Mouse (Mus musculus) embryonic facial prominence, embryonic 14.5 days (tissue): ENCODE data around the gene Adamtsl1. TPM values are rescaled to one million over a fixed set of nuclear protein-coding genes. Genes with fewer than 3 reads are reported as not detected.
A peak's percentile ranks its signal among the peaks of the same experiment; 100 is the strongest.

Experiments used
- ATAC-seq: fragments of 200-750 bp; cut with Nextera tagmentation; 2 replicates; pipeline ENCODE4 v1.8.0; 2017; ENCODE audit warnings: low read depth, moderate number of reproducible peaks, moderate TSS enrichment
- DNase-seq: peaks from one replicate; pipeline ENCODE4 v3.0.0-alpha.2; 2015; ENCODE audit warnings: low spot score
- H3K27ac ChIP-seq: fragments of 300-500 bp; sonication (generic); replicated peaks from 2 replicates; pipeline ENCODE4 v1.5.1; 2014; ENCODE audit warnings: low read depth, mild to moderate bottlenecking, low read length, moderate library complexity
- H3K27me3 ChIP-seq: fragments of 300-500 bp; sonication (generic); replicated peaks from 2 replicates; pipeline ENCODE4 v1.6.1; 2014; ENCODE audit warnings: low read length; ENCODE audit not compliant: control insufficient read depth, insufficient read depth
- H3K36me3 ChIP-seq: fragments of 300-500 bp; sonication (generic); 2 replicates; pipeline ENCODE4 v1.6.1; 2014; ENCODE audit warnings: low read length, mixed read lengths; ENCODE audit not compliant: control insufficient read depth, insufficient read depth
- H3K4me1 ChIP-seq: fragments of 300-500 bp; sonication (generic); 2 replicates; pipeline ENCODE4 v1.6.1; 2014; ENCODE audit warnings: antibody characterized with exemption, low read length; ENCODE audit not compliant: control insufficient read depth, insufficient read depth
- H3K4me2 ChIP-seq: fragments of 300-500 bp; sonication (generic); 2 replicates; pipeline ENCODE4 v1.6.1; 2014; ENCODE audit warnings: low read depth, mild to moderate bottlenecking, low read length, moderate library complexity, mixed read lengths
- H3K4me3 ChIP-seq: fragments of 300-500 bp; sonication (generic); 2 replicates; pipeline ENCODE4 v1.5.1; 2014; ENCODE audit warnings: low read depth, mild to moderate bottlenecking, low read length
- H3K9ac ChIP-seq: fragments of 300-500 bp; sonication (generic); 2 replicates; pipeline ENCODE4 v1.6.1; 2014; ENCODE audit warnings: low read depth, mild to moderate bottlenecking, low read length, moderate library complexity, mixed read lengths
- H3K9me3 ChIP-seq: fragments of 300-500 bp; sonication (generic); 2 replicates; pipeline ENCODE4 v1.6.1; 2016; ENCODE audit warnings: low read length; ENCODE audit not compliant: control insufficient read depth
- WGBS: fragments of 180-500 bp; shearing (Covaris S2); extraction: QIAGEN DNeasy Blood & Tissue Kit; methylation state at CpG from one replicate; pipeline ENCODE4 v1.1.7; 2014; 5-methylcytosine and 5-hydroxymethylcytosine counted together
- polyA plus RNA-seq: library from polyadenylated mRNA; unstranded; fragments of >200 nt; fragmentation: Nextera tagmentation; extraction: Ambion mirVana; gene quantifications from 2 replicates; pipeline ENCODE4 v1.2.1, GENCODE M21; 2014

Gene Adamtsl1
- polyA plus RNA-seq, 1 experiment from 2014 or later, result 32.2 TPM

- no peaks in the 10 kb centered on the region for H3K9me3 ChIP-seq
- no peak overlapping the region for H3K4me2 ChIP-seq
- H3K36me3 ChIP-seq, result 0 out of 2 replicates have a peak, but pooled peaks cover under 1% of the 10 kb centered on the region
- H3K9ac ChIP-seq, result no peak overlapping the region
- no peaks in the 10 kb centered on the region for H3K27me3 ChIP-seq
- H3K4me1 ChIP-seq, result peaks cover 21% of the 10 kb centered on the region
- ATAC-seq (no peak), DNase-seq (no peak)
- no peak overlapping the region for H3K4me3 ChIP-seq
- no peak overlapping the region for H3K27ac ChIP-seq
- 74% methylated on average over 2 of the region's 2 CpGs for WGBS
Measured at GRCm38 (mm10) chr4:86270085-86270484, 756.1 kb downstream of the Adamtsl1 start.

- H3K27ac ChIP-seq, result peak overlapping the region; percentile 6; the same call in 1 of the 2 replicates
- WGBS, result 38% methylated on average over 6 of the region's 6 CpGs
- H3K4me3 ChIP-seq, result no peak overlapping the region
- ATAC-seq, result 0 out of 2 replicates have a peak, but pooled peaks have one; percentile 16
- peak; percentile 59 for DNase-seq
- no peak overlapping the region for H3K4me2 ChIP-seq
- peaks cover 34% of the 10 kb centered on the region for H3K4me1 ChIP-seq
- no peaks in the 10 kb centered on the region for H3K9me3 ChIP-seq
- no peaks in the 10 kb centered on the region for H3K27me3 ChIP-seq
- H3K36me3 ChIP-seq, result no peaks in the 10 kb centered on the region
- no peak overlapping the region for H3K9ac ChIP-seq
Measured at GRCm38 (mm10) chr4:86273703-86274355, 759.9 kb downstream of the Adamtsl1 start.

- peaks cover 34% of the 10 kb centered on the region for H3K4me1 ChIP-seq
Measured at GRCm38 (mm10) chr4:86274663-86275062, 760.7 kb downstream of the Adamtsl1 start.

GRCm38 (mm10) chr4:86276021-86276813, 762.2 kb downstream of the Adamtsl1 start:
- Histone ChIP-seq H3K27me3 (no peaks in the 10 kb centered on the region), H3K27ac (peak overlapping the region; percentile 52), H3K4me3 (no peak overlapping the region), H3K4me2 (no peak overlapping the region), H3K4me1 (peaks cover 34% of the 10 kb centered on the region), H3K36me3 (no peaks in the 10 kb centered on the region), H3K9me3 (no peaks in the 10 kb centered on the region), H3K9ac (no peak overlapping the region)
- peak; percentile 82 for ATAC-seq
- DNase-seq, result peak; percentile 69
- WGBS, result 32% methylated on average over 14 of the region's 14 CpGs

More at GRCm38 (mm10) chr4:86274663-86275062, 760.7 kb downstream of the Adamtsl1 start:
- ATAC-seq (no peak), DNase-seq (no peak)
- H3K4me3 ChIP-seq, result no peak overlapping the region
- 68% methylated on average over 2 of the region's 2 CpGs for WGBS
- no peaks in the 10 kb centered on the region for H3K9me3 ChIP-seq
- H3K27ac ChIP-seq, result no peak overlapping the region
- no peaks in the 10 kb centered on the region for H3K36me3 ChIP-seq
- no peak overlapping the region for H3K4me2 ChIP-seq
- no peaks in the 10 kb centered on the region for H3K27me3 ChIP-seq
- H3K9ac ChIP-seq, result no peak overlapping the region

GRCm38 (mm10) chr4:86278546-86278945, 764.6 kb downstream of the Adamtsl1 start:
- Histone ChIP-seq H3K9me3 (no peaks in the 10 kb centered on the region), H3K9ac (no peak overlapping the region), H3K27me3 (no peaks in the 10 kb centered on the region), H3K36me3 (no peaks in the 10 kb centered on the region), H3K4me3 (no peak overlapping the region), H3K4me1 (peaks cover 20% of the 10 kb centered on the region; the same call in 1 of the 2 replicates), H3K4me2 (no peak overlapping the region), H3K27ac (no peak overlapping the region)
- ATAC-seq (no peak), DNase-seq (no peak)
- WGBS, result 28% methylated on average over 5 of the region's 5 CpGs

- 86% methylated on average over 1 of the region's 1 CpGs for WGBS
- Histone ChIP-seq H3K36me3 (no peaks in the 10 kb centered on the region), H3K27me3 (no peaks in the 10 kb centered on the region), H3K4me1 (peaks cover 8% of the 10 kb centered on the region; the same call in 1 of the 2 replicates), H3K9me3 (no peaks in the 10 kb centered on the region), H3K9ac (no peak overlapping the region), H3K4me2 (no peak overlapping the region), H3K4me3 (no peak overlapping the region), H3K27ac (no peak overlapping the region)
- ATAC-seq, result no peak
- no peak for DNase-seq
Measured at GRCm38 (mm10) chr4:86286572-86286971, 772.6 kb downstream of the Adamtsl1 start.

GRCm38 (mm10) chr4:86288264-86288663, 774.3 kb downstream of the Adamtsl1 start:
- Histone ChIP-seq H3K4me1 (peaks cover 8% of the 10 kb centered on the region; the same call in 1 of the 2 replicates), H3K4me3 (no peak overlapping the region), H3K27me3 (no peaks in the 10 kb centered on the region), H3K9ac (no peak overlapping the region), H3K36me3 (no peaks in the 10 kb centered on the region), H3K4me2 (no peak overlapping the region), H3K9me3 (no peaks in the 10 kb centered on the region), H3K27ac (no peak overlapping the region)
- DNase-seq (no peak), ATAC-seq (no peak)
- WGBS, result 85% methylated on average over 4 of the region's 4 CpGs

GRCm38 (mm10) chr4:86289511-86290273, 775.7 kb downstream of the Adamtsl1 start:
- no peak overlapping the region for H3K4me3 ChIP-seq
- no peak overlapping the region for H3K9ac ChIP-seq
- no peak overlapping the region for H3K4me2 ChIP-seq
- no peak overlapping the region for H3K27ac ChIP-seq
- no peaks in the 10 kb centered on the region for H3K9me3 ChIP-seq
- H3K27me3 ChIP-seq, result no peaks in the 10 kb centered on the region
- DNase-seq, result peak; percentile 43
- H3K36me3 ChIP-seq, result no peaks in the 10 kb centered on the region
- WGBS, result 43% methylated on average over 12 of the region's 12 CpGs
- peak; percentile 44; the same call in 1 of the 2 replicates for ATAC-seq
- peaks cover 15% of the 10 kb centered on the region for H3K4me1 ChIP-seq
